Mouse (Mus musculus): ENCODE measurements around the gene Itgb6. TPM values are rescaled to one million over a fixed set of nuclear protein-coding genes. Genes with fewer than 3 reads are reported as not detected.

Gene Itgb6
- polyA plus RNA-seq, 1 experiment from 2014 or later = not detected

GRCm38 (mm10) chr2:60739389-60740137 is 17.1 kb upstream of the Itgb6 start:
- no peak overlapping the region for H3K9ac ChIP-seq
- WGBS = 81% methylated on average over 10 of the region's 10 CpGs
- DNase-seq (ENCODE audit: low spot score) (no peak), ATAC-seq (ENCODE audit: low FRiP score) (no peak)
- no peak overlapping the region for H3K27ac ChIP-seq
- no peaks in the 10 kb centered on the region for H3K9me3 ChIP-seq (ENCODE audit: control insufficient read depth, low read length)
- no peaks in the 10 kb centered on the region for H3K36me3 ChIP-seq (replicated peaks; ENCODE audit: control insufficient read depth, insufficient read depth)
- no peak overlapping the region for H3K4me3 ChIP-seq (replicated peaks; ENCODE audit: low read length)
- H3K4me2 ChIP-seq (replicated peaks) = no peak overlapping the region
- no peaks in the 10 kb centered on the region for H3K4me1 ChIP-seq (replicated peaks; ENCODE audit: control insufficient read depth, insufficient read depth, low read length)
- no peaks in the 10 kb centered on the region for H3K27me3 ChIP-seq (ENCODE audit: control insufficient read depth, insufficient read depth, low read length)

- Histone ChIP-seq H3K36me3 (replicated peaks; ENCODE audit: control insufficient read depth, insufficient read depth) (no peaks in the 10 kb centered on the region), H3K27me3 (ENCODE audit: control insufficient read depth, insufficient read depth, low read length) (no peaks in the 10 kb centered on the region), H3K4me1 (replicated peaks; ENCODE audit: control insufficient read depth, insufficient read depth, low read length) (no peaks in the 10 kb centered on the region), H3K4me3 (replicated peaks; ENCODE audit: low read length) (no peak overlapping the region), H3K27ac (no peak overlapping the region), H3K9me3 (ENCODE audit: control insufficient read depth, low read length) (no peaks in the 10 kb centered on the region), H3K4me2 (replicated peaks) (no peak overlapping the region), H3K9ac (no peak overlapping the region)
- 57% methylated on average over 6 of the region's 6 CpGs for WGBS
- no peak for ATAC-seq (ENCODE audit: low FRiP score)
- DNase-seq (ENCODE audit: low spot score) = no peak
These were observed 8.5 kb upstream of the Itgb6 start for GRCm38 (mm10) chr2:60730929-60731328.

GRCm38 (mm10) chr2:60730024-60730423 is 7.6 kb upstream of the Itgb6 start:
- H3K9me3 ChIP-seq (ENCODE audit: control insufficient read depth, low read length) = no peaks in the 10 kb centered on the region
- peak; percentile 33 for DNase-seq (ENCODE audit: low spot score)
- H3K4me1 ChIP-seq (replicated peaks; ENCODE audit: control insufficient read depth, insufficient read depth, low read length) = no peaks in the 10 kb centered on the region
- no peak overlapping the region for H3K27ac ChIP-seq
- no peaks in the 10 kb centered on the region for H3K27me3 ChIP-seq (ENCODE audit: control insufficient read depth, insufficient read depth, low read length)
- no peak overlapping the region for H3K9ac ChIP-seq
- no peak overlapping the region for H3K4me2 ChIP-seq (replicated peaks)
- no peak overlapping the region for H3K4me3 ChIP-seq (replicated peaks; ENCODE audit: low read length)
- WGBS = 13% methylated on average over 3 of the region's 3 CpGs
- ATAC-seq (ENCODE audit: low FRiP score) = no peak
- no peaks in the 10 kb centered on the region for H3K36me3 ChIP-seq (replicated peaks; ENCODE audit: control insufficient read depth, insufficient read depth)

GRCm38 (mm10) chr2:60728902-60729585 is 6.6 kb upstream of the Itgb6 start:
- Histone ChIP-seq H3K4me3 (replicated peaks; ENCODE audit: low read length) (no peak overlapping the region), H3K36me3 (replicated peaks; ENCODE audit: control insufficient read depth, insufficient read depth) (no peaks in the 10 kb centered on the region), H3K27ac (no peak overlapping the region), H3K4me2 (replicated peaks) (no peak overlapping the region), H3K27me3 (ENCODE audit: control insufficient read depth, insufficient read depth, low read length) (no peaks in the 10 kb centered on the region), H3K9me3 (ENCODE audit: control insufficient read depth, low read length) (no peaks in the 10 kb centered on the region), H3K9ac (no peak overlapping the region), H3K4me1 (replicated peaks; ENCODE audit: control insufficient read depth, insufficient read depth, low read length) (no peaks in the 10 kb centered on the region)
- WGBS = 80% methylated on average over 10 of the region's 10 CpGs
- ATAC-seq (ENCODE audit: low FRiP score) = no peak
- DNase-seq (ENCODE audit: low spot score) = no peak

GRCm38 (mm10) chr2:60724660-60725059 is 2.2 kb upstream of the Itgb6 start:
- no peak overlapping the region for H3K4me3 ChIP-seq (replicated peaks; ENCODE audit: low read length)
- H3K36me3 ChIP-seq (replicated peaks; ENCODE audit: control insufficient read depth, insufficient read depth) = no peaks in the 10 kb centered on the region
- no peak for ATAC-seq (ENCODE audit: low FRiP score)
- H3K4me2 ChIP-seq (replicated peaks) = no peak overlapping the region
- 83% methylated on average over 2 of the region's 2 CpGs for WGBS
- no peak for DNase-seq (ENCODE audit: low spot score)
- H3K27ac ChIP-seq = no peak overlapping the region
- H3K9ac ChIP-seq = no peak overlapping the region
- no peaks in the 10 kb centered on the region for H3K9me3 ChIP-seq (ENCODE audit: control insufficient read depth, low read length)
- no peaks in the 10 kb centered on the region for H3K27me3 ChIP-seq (ENCODE audit: control insufficient read depth, insufficient read depth, low read length)
- no peaks in the 10 kb centered on the region for H3K4me1 ChIP-seq (replicated peaks; ENCODE audit: control insufficient read depth, insufficient read depth, low read length)

- H3K4me1 ChIP-seq (replicated peaks; ENCODE audit: control insufficient read depth, insufficient read depth, low read length) = no peaks in the 10 kb centered on the region
- WGBS = 97% methylated on average over 3 of the region's 3 CpGs
- H3K27ac ChIP-seq = no peak overlapping the region
- H3K4me2 ChIP-seq (replicated peaks) = no peak overlapping the region
- no peaks in the 10 kb centered on the region for H3K9me3 ChIP-seq (ENCODE audit: control insufficient read depth, low read length)
- H3K4me3 ChIP-seq (replicated peaks; ENCODE audit: low read length) = no peak overlapping the region
- no peak overlapping the region for H3K9ac ChIP-seq
- no peaks in the 10 kb centered on the region for H3K36me3 ChIP-seq (replicated peaks; ENCODE audit: control insufficient read depth, insufficient read depth)
- no peak for ATAC-seq (ENCODE audit: low FRiP score)
- DNase-seq (ENCODE audit: low spot score) = no peak
- no peaks in the 10 kb centered on the region for H3K27me3 ChIP-seq (ENCODE audit: control insufficient read depth, insufficient read depth, low read length)
These were observed 524 bp upstream of the Itgb6 start for GRCm38 (mm10) chr2:60722967-60723366.

GRCm38 (mm10) chr2:60720906-60721305 is 1.5 kb downstream of the Itgb6 start:
- peak; percentile 76 for DNase-seq (ENCODE audit: low spot score)
- H3K36me3 ChIP-seq (replicated peaks; ENCODE audit: control insufficient read depth, insufficient read depth) = no peaks in the 10 kb centered on the region
- no peaks in the 10 kb centered on the region for H3K4me1 ChIP-seq (replicated peaks; ENCODE audit: control insufficient read depth, insufficient read depth, low read length)
- ATAC-seq (ENCODE audit: low FRiP score) = no peak
- H3K4me3 ChIP-seq (replicated peaks; ENCODE audit: low read length) = no peak overlapping the region
- no peaks in the 10 kb centered on the region for H3K9me3 ChIP-seq (ENCODE audit: control insufficient read depth, low read length)
- 28% methylated on average over 5 of the region's 5 CpGs for WGBS
- no peak overlapping the region for H3K27ac ChIP-seq
- H3K9ac ChIP-seq = no peak overlapping the region
- no peaks in the 10 kb centered on the region for H3K27me3 ChIP-seq (ENCODE audit: control insufficient read depth, insufficient read depth, low read length)
- H3K4me2 ChIP-seq (replicated peaks) = no peak overlapping the region

- 77% methylated on average over 8 of the region's 8 CpGs for WGBS
- Histone ChIP-seq H3K36me3 (replicated peaks; ENCODE audit: control insufficient read depth, insufficient read depth) (no peaks in the 10 kb centered on the region), H3K27ac (no peak overlapping the region)
These were observed 2.2 kb downstream of the Itgb6 start for GRCm38 (mm10) chr2:60720205-60720604.

GRCm38 (mm10) chr2:60717348-60717747 is 5.1 kb downstream of the Itgb6 start:
- Histone ChIP-seq H3K27me3 (ENCODE audit: control insufficient read depth, insufficient read depth, low read length) (no peaks in the 10 kb centered on the region), H3K27ac (no peak overlapping the region), H3K4me2 (replicated peaks) (no peak overlapping the region; the same call in 1 of the 2 replicates), H3K9me3 (ENCODE audit: control insufficient read depth, low read length) (no peaks in the 10 kb centered on the region), H3K36me3 (replicated peaks; ENCODE audit: control insufficient read depth, insufficient read depth) (no peaks in the 10 kb centered on the region), H3K9ac (no peak overlapping the region), H3K4me3 (replicated peaks; ENCODE audit: low read length) (no peak overlapping the region), H3K4me1 (replicated peaks; ENCODE audit: control insufficient read depth, insufficient read depth, low read length) (peaks cover 22% of the 10 kb centered on the region)
- peak; percentile 38 for DNase-seq (ENCODE audit: low spot score)
- WGBS = 62% methylated on average over 13 of the region's 13 CpGs
- ATAC-seq (ENCODE audit: low FRiP score) = no peak

More at GRCm38 (mm10) chr2:60720205-60720604, 2.2 kb downstream of the Itgb6 start:
- Histone ChIP-seq H3K9ac (no peak overlapping the region), H3K9me3 (ENCODE audit: control insufficient read depth, low read length) (no peaks in the 10 kb centered on the region), H3K4me1 (replicated peaks; ENCODE audit: control insufficient read depth, insufficient read depth, low read length) (peaks cover 1% of the 10 kb centered on the region), H3K27me3 (ENCODE audit: control insufficient read depth, insufficient read depth, low read length) (no peaks in the 10 kb centered on the region), H3K4me2 (replicated peaks) (no peak overlapping the region), H3K4me3 (replicated peaks; ENCODE audit: low read length) (no peak overlapping the region)
- ATAC-seq (ENCODE audit: low FRiP score) = no peak
- no peak for DNase-seq (ENCODE audit: low spot score)

All from hindbrain, embryonic 14.5 days (tissue).